Mouse (Mus musculus): ENCODE data around the gene Rgs10. TPM values are rescaled to one million over a fixed set of nuclear protein-coding genes. Genes with fewer than 3 reads are reported as not detected.

Rgs10 gene
- polyA plus RNA-seq, 1 experiment = 9.0 TPM

GRCm38 (mm10) chr7:128351176-128351575 lies 67.4 kb downstream of the Rgs10 start:
- Histone ChIP-seq H3K4me1 (ENCODE audit: control insufficient read depth, insufficient read depth, insufficient read length, low read length) (peaks cover 14% of the 10 kb centered on the region; the same call in 1 of the 2 replicates), H3K36me3 (ENCODE audit: control insufficient read depth, insufficient read depth, low read length) (no peaks in the 10 kb centered on the region), H3K27ac (ENCODE audit: insufficient read depth, low read depth, low read length) (no peak overlapping the region), H3K4me3 (ENCODE audit: low read depth, low read length) (no peak overlapping the region), H3K27me3 (ENCODE audit: control insufficient read depth, insufficient read depth, low read length) (no peaks in the 10 kb centered on the region)
- 65% methylated on average over 4 of the region's 5 CpGs for WGBS
- TF ChIP-seq POLR2A (IDR thresholded peaks at IDR 0.05; ENCODE audit: low read depth, low read length) = no peak

GRCm38 (mm10) chr7:128350316-128350715 lies 68.2 kb downstream of the Rgs10 start:
- Histone ChIP-seq H3K4me1 (ENCODE audit: control insufficient read depth, insufficient read depth, insufficient read length, low read length) (peaks cover 14% of the 10 kb centered on the region; the same call in 1 of the 2 replicates), H3K36me3 (ENCODE audit: control insufficient read depth, insufficient read depth, low read length) (no peaks in the 10 kb centered on the region), H3K27me3 (ENCODE audit: control insufficient read depth, insufficient read depth, low read length) (no peaks in the 10 kb centered on the region), H3K4me3 (ENCODE audit: low read depth, low read length) (no peak overlapping the region), H3K27ac (ENCODE audit: insufficient read depth, low read depth, low read length) (no peak overlapping the region)
- WGBS = 81% methylated on average over 7 of the region's 7 CpGs
- TF ChIP-seq CTCF (IDR thresholded peaks at IDR 0.05; ENCODE audit: extremely low read depth, insufficient read length, insufficient replicate concordance, low read depth, low read length) (no peak), POLR2A (IDR thresholded peaks at IDR 0.05; ENCODE audit: low read depth, low read length) (no peak)

- no peaks in the 10 kb centered on the region for H3K27me3 ChIP-seq (ENCODE audit: control insufficient read depth, insufficient read depth, low read length)
- WGBS = 28% methylated on average over 4 of the region's 4 CpGs
- no peak for TF ChIP-seq POLR2A (IDR thresholded peaks at IDR 0.05; ENCODE audit: low read depth, low read length)
- TF ChIP-seq CTCF (IDR thresholded peaks at IDR 0.05; ENCODE audit: extremely low read depth, insufficient read length, insufficient replicate concordance, low read depth, low read length) = no peak
- H3K36me3 ChIP-seq (ENCODE audit: control insufficient read depth, insufficient read depth, low read length) = no peaks in the 10 kb centered on the region
- peak overlapping the region; percentile 59; the same call in 1 of the 2 replicates for H3K27ac ChIP-seq (ENCODE audit: insufficient read depth, low read depth, low read length)
- peaks cover 14% of the 10 kb centered on the region; the same call in 1 of the 2 replicates for H3K4me1 ChIP-seq (ENCODE audit: control insufficient read depth, insufficient read depth, insufficient read length, low read length)
- no peak overlapping the region for H3K4me3 ChIP-seq (ENCODE audit: low read depth, low read length)
These were observed 68.8 kb downstream of the Rgs10 start for GRCm38 (mm10) chr7:128349751-128350150.

- Histone ChIP-seq H3K4me3 (ENCODE audit: low read depth, low read length) (no peak overlapping the region), H3K4me1 (ENCODE audit: control insufficient read depth, insufficient read depth, insufficient read length, low read length) (peaks cover 12% of the 10 kb centered on the region; the same call in 1 of the 2 replicates), H3K27me3 (ENCODE audit: control insufficient read depth, insufficient read depth, low read length) (no peaks in the 10 kb centered on the region), H3K36me3 (ENCODE audit: control insufficient read depth, insufficient read depth, low read length) (no peaks in the 10 kb centered on the region), H3K27ac (ENCODE audit: insufficient read depth, low read depth, low read length) (no peak overlapping the region)
- TF ChIP-seq POLR2A (IDR thresholded peaks at IDR 0.05; ENCODE audit: low read depth, low read length) = no peak
- TF ChIP-seq CTCF (IDR thresholded peaks at IDR 0.05; ENCODE audit: extremely low read depth, insufficient read length, insufficient replicate concordance, low read depth, low read length) = peak; percentile 15; the same call in 1 of the 2 replicates
- WGBS = 48% methylated on average over 1 of the region's 1 CpGs
These were observed 70.0 kb downstream of the Rgs10 start for GRCm38 (mm10) chr7:128348608-128349007.

GRCm38 (mm10) chr7:128346991-128347390 lies 71.6 kb downstream of the Rgs10 start:
- H3K36me3 ChIP-seq (ENCODE audit: control insufficient read depth, insufficient read depth, low read length) = no peaks in the 10 kb centered on the region
- TF ChIP-seq POLR2A (IDR thresholded peaks at IDR 0.05; ENCODE audit: low read depth, low read length) (no peak), CTCF (IDR thresholded peaks at IDR 0.05; ENCODE audit: extremely low read depth, insufficient read length, insufficient replicate concordance, low read depth, low read length) (no peak)
- peaks cover 12% of the 10 kb centered on the region; the same call in 1 of the 2 replicates for H3K4me1 ChIP-seq (ENCODE audit: control insufficient read depth, insufficient read depth, insufficient read length, low read length)
- H3K27me3 ChIP-seq (ENCODE audit: control insufficient read depth, insufficient read depth, low read length) = no peaks in the 10 kb centered on the region
- no peak overlapping the region for H3K4me3 ChIP-seq (ENCODE audit: low read depth, low read length)
- 77% methylated on average over 8 of the region's 8 CpGs for WGBS
- H3K27ac ChIP-seq (ENCODE audit: insufficient read depth, low read depth, low read length) = no peak overlapping the region

- Histone ChIP-seq H3K36me3 (ENCODE audit: control insufficient read depth, insufficient read depth, low read length) (no peaks in the 10 kb centered on the region), H3K4me1 (ENCODE audit: control insufficient read depth, insufficient read depth, insufficient read length, low read length) (peaks cover 12% of the 10 kb centered on the region; the same call in 1 of the 2 replicates), H3K4me3 (ENCODE audit: low read depth, low read length) (no peak overlapping the region), H3K27ac (ENCODE audit: insufficient read depth, low read depth, low read length) (no peak overlapping the region), H3K27me3 (ENCODE audit: control insufficient read depth, insufficient read depth, low read length) (no peaks in the 10 kb centered on the region)
- 28% methylated on average over 2 of the region's 2 CpGs for WGBS
- TF ChIP-seq CTCF (IDR thresholded peaks at IDR 0.05; ENCODE audit: extremely low read depth, insufficient read length, insufficient replicate concordance, low read depth, low read length) = no peak
These were observed 72.0 kb downstream of the Rgs10 start for GRCm38 (mm10) chr7:128346522-128346921.

- no peak overlapping the region for H3K4me3 ChIP-seq (ENCODE audit: low read depth, low read length)
- WGBS = 88% methylated on average over 6 of the region's 6 CpGs
- peaks cover 12% of the 10 kb centered on the region; the same call in 1 of the 2 replicates for H3K4me1 ChIP-seq (ENCODE audit: control insufficient read depth, insufficient read depth, insufficient read length, low read length)
- H3K36me3 ChIP-seq (ENCODE audit: control insufficient read depth, insufficient read depth, low read length) = no peaks in the 10 kb centered on the region
- no peak overlapping the region for H3K27ac ChIP-seq (ENCODE audit: insufficient read depth, low read depth, low read length)
- TF ChIP-seq POLR2A (IDR thresholded peaks at IDR 0.05; ENCODE audit: low read depth, low read length) = no peak
- TF ChIP-seq CTCF (IDR thresholded peaks at IDR 0.05; ENCODE audit: extremely low read depth, insufficient read length, insufficient replicate concordance, low read depth, low read length) = no peak
- H3K27me3 ChIP-seq (ENCODE audit: control insufficient read depth, insufficient read depth, low read length) = no peaks in the 10 kb centered on the region
These were observed 72.9 kb downstream of the Rgs10 start for GRCm38 (mm10) chr7:128345691-128346090.
